In the genomic region with DNA sequence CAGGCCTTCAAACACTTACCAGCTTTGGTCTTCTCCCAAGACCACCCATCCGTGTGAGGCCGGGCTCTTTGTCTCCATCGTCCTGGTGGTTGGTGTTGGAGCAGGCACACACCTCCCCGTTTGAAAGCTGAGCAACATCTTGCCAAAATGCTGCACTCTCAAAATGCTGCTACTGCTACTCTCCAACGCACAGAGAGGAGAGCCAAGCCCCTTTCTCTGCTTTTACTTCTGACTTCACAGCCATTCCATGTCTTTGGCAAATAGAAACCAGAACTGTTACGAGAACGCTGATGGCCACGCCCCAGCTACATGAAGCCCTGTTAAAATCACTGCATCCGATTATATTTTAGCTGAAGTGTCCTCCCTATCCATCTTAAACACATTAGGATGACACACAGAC, we compare ENCODE assay signal across 19 mouse cellular contexts.
"Had no signal": no experiment of that assay in that cellular context is flagged by ENCODE, and none has a peak within 500 bp of the region (broad histone marks: within the 10 kb centered on the region; RNA-seq: fewer than 3 reads in every experiment).

No protein-coding gene starts in this region.

- H3K4me1 ChIP-seq: liver, embryonic 15.5 days; megakaryocyte, embryonic 14.5 days; midbrain, embryonic 13.5 days; midbrain, embryonic 15.5 days; neural tube, embryonic 12.5 days had no signal

- H3K27ac ChIP-seq: liver, embryonic 15.5 days; lung, embryonic 15.5 days; macrophage; midbrain, embryonic 13.5 days; midbrain, embryonic 15.5 days; neural tube, embryonic 12.5 days had no signal

- H3K36me3 ChIP-seq: liver, embryonic 15.5 days; lung, embryonic 15.5 days; midbrain, embryonic 13.5 days; midbrain, embryonic 15.5 days; neural tube, embryonic 12.5 days had no signal

- H3K4me3 ChIP-seq: liver, embryonic 15.5 days; lung, embryonic 15.5 days; megakaryocyte, embryonic 14.5 days; midbrain, embryonic 13.5 days; midbrain, embryonic 15.5 days; neural tube, embryonic 12.5 days had no signal

- H3K4me2 ChIP-seq: liver, embryonic 15.5 days; lung, embryonic 15.5 days; midbrain, embryonic 11.5 days; midbrain, embryonic 13.5 days; midbrain, embryonic 15.5 days; neural tube, embryonic 12.5 days had no signal

- DNase-seq: liver, postnatal 0 days; lung, adult 2 months; lung, postnatal 14 days; lung, postnatal 36 days; right cerebral cortex, postnatal 25 days; right cerebral cortex, postnatal 4 days; spleen, adult 18-20 months; thymus, adult 2 months; thymus, postnatal 25 days; thymus, postnatal 4 days had no signal

- H3K9me3 ChIP-seq: liver, embryonic 15.5 days; lung, embryonic 15.5 days; midbrain, embryonic 15.5 days had no signal

- ATAC-seq: liver, postnatal 0 days; lung, postnatal 0 days; midbrain, embryonic 13.5 days; midbrain, embryonic 15.5 days had no signal

- H3K9ac ChIP-seq: liver, embryonic 15.5 days; liver, postnatal 0 days; lung, embryonic 15.5 days; midbrain, embryonic 13.5 days; midbrain, embryonic 15.5 days; neural tube, embryonic 12.5 days had no signal

- H3K27me3 ChIP-seq: liver, embryonic 15.5 days; lung, embryonic 15.5 days; megakaryocyte, embryonic 14.5 days; midbrain, embryonic 13.5 days; midbrain, embryonic 15.5 days; neural tube, embryonic 12.5 days had no signal
